Mouse (Mus musculus) C2C12 (cell line): ENCODE measurements around the gene Tap1. TPM values are rescaled to one million over a fixed set of nuclear protein-coding genes. Genes with fewer than 3 reads are reported as not detected.
A peak's percentile ranks its signal among the peaks of the same experiment; 100 is the strongest.

ENCODE experiments used
- H3K27me3 ChIP-seq: one replicate; pipeline ENCODE4 v1.6.1; 2011; ENCODE audit not compliant: control insufficient read depth, insufficient read depth, insufficient read length
- H3K36me3 ChIP-seq: one replicate; pipeline ENCODE4 v1.6.1; 2011; ENCODE audit not compliant: control insufficient read depth, insufficient read depth
- H3K4me3 ChIP-seq: one replicate; pipeline ENCODE4 v1.5.1; 2011; ENCODE audit warnings: mild to moderate bottlenecking, control low read depth; ENCODE audit not compliant: poor library complexity, insufficient read depth, severe bottlenecking
- H3K79me2 ChIP-seq: one replicate; pipeline ENCODE4 v1.6.1; 2011; ENCODE audit not compliant: control insufficient read depth, insufficient read depth
- H3K79me3 ChIP-seq: one replicate; pipeline ENCODE4 v1.6.1; 2011; ENCODE audit warnings: low read depth, control low read depth
- H3ac ChIP-seq: one replicate; pipeline ENCODE3; 2011; ENCODE audit warnings: low read depth; ENCODE audit not compliant: control insufficient read depth, insufficient read length
- CEBPB ChIP-seq: IDR thresholded peaks from one replicate; pipeline ENCODE4 v1.6.1; 2011; ENCODE audit warnings: low read depth, mild to moderate bottlenecking, control low read depth, moderate library complexity
- CTCF ChIP-seq: IDR thresholded peaks from one replicate; pipeline ENCODE4 v1.5.1; 2011; ENCODE audit not compliant: control insufficient read depth, insufficient read depth, insufficient read length
- FOSL1 ChIP-seq: IDR thresholded peaks from one replicate; pipeline ENCODE4 v1.8.0; 2011; ENCODE audit warnings: mild to moderate bottlenecking, low read length; ENCODE audit not compliant: poor library complexity, insufficient read depth, severe bottlenecking
- MAX ChIP-seq: IDR thresholded peaks from one replicate; pipeline ENCODE4 v1.6.1; 2011; ENCODE audit warnings: mild to moderate bottlenecking, control low read depth
- MYOD1 ChIP-seq: IDR thresholded peaks from one replicate; pipeline ENCODE4 v1.6.1; 2011; ENCODE audit warnings: low read depth; ENCODE audit not compliant: control insufficient read depth, insufficient read length
- MYOG ChIP-seq: IDR thresholded peaks from one replicate; pipeline ENCODE4 v1.6.1; 2011; ENCODE audit not compliant: control insufficient read depth, insufficient read length; ENCODE audit errors: extremely low read depth
- USF1 ChIP-seq: IDR thresholded peaks from one replicate; pipeline ENCODE4 v1.6.1; 2011; ENCODE audit warnings: low read depth, mild to moderate bottlenecking, control low read depth, moderate library complexity
- long read RNA-seq, 2 experiments: library from polyadenylated mRNA; unstranded; transcript quantifications; one replicate each; pipeline ENCODE4 v2.0.0; 2019 to 2020
- polyA plus RNA-seq: library from polyadenylated mRNA; unstranded; fragments of >200 nt; fragmentation: generic; extraction: Trizol; gene quantifications from one replicate; pipeline ENCODE4 v1.2.1, GENCODE M21; 2012; ENCODE audit warnings: missing spikeins

Tap1 gene
- 0.30 TPM for polyA plus RNA-seq
- long read RNA-seq, experiment 1, partial matches to known transcripts, result 0 of 1 reads
- long read RNA-seq, experiment 1, other reads (novel, unspliced or antisense), result 0 of 1 reads
- long read RNA-seq, experiment 2, transcript Tap1-206 (11 exons, 2,953 nt), result major isoform, 7 of 7 reads
- long read RNA-seq, experiment 2, partial matches to known transcripts, result 0 of 7 reads
- long read RNA-seq, experiment 2, other reads (novel, unspliced or antisense), result 0 of 7 reads

GRCm38 (mm10) chr17:34187261-34187916 is at the start of gene Tap1, which contains the start of gene Psmb9:
TSS of gene Tap1 (plus strand) at chr17:34187553.
TSS of gene Psmb9 (minus strand) at chr17:34187764.
- TF ChIP-seq FOSL1, result no peak
- no peak for TF ChIP-seq CTCF
- no peak for TF ChIP-seq CEBPB
- TF ChIP-seq MYOD1, result no peak
- no peak for TF ChIP-seq MAX
- TF ChIP-seq MYOG, result no peak
- no peak for TF ChIP-seq USF1
- Histone ChIP-seq H3ac (peak within 1 kb of the TSS; percentile 42), H3K4me3 (peak within 1 kb of the TSS; percentile 30), H3K79me2 (no peaks in the 10 kb centered on the region), H3K27me3 (peaks cover 56% of the 10 kb centered on the region), H3K36me3 (no peaks in the 10 kb centered on the region), H3K79me3 (no peaks in the 10 kb centered on the region)

GRCm38 (mm10) chr17:34137601-34138000 is 49.8 kb upstream of the Tap1 start:
- H3K36me3 ChIP-seq, result no peaks in the 10 kb centered on the region
- peaks cover 25% of the 10 kb centered on the region for H3K27me3 ChIP-seq
- no peaks in the 10 kb centered on the region for H3K79me3 ChIP-seq
- H3K79me2 ChIP-seq, result no peaks in the 10 kb centered on the region
- H3K4me3 ChIP-seq, result no peak overlapping the region
- TF ChIP-seq CEBPB (no peak), USF1 (no peak), MYOD1 (no peak), MYOG (no peak), MAX (no peak), FOSL1 (no peak), CTCF (no peak)
- H3ac ChIP-seq, result no peak overlapping the region

- H3K4me3 ChIP-seq, result no peak overlapping the region
- no peak for TF ChIP-seq MYOG
- no peak for TF ChIP-seq CTCF
- no peak for TF ChIP-seq USF1
- TF ChIP-seq CEBPB, result no peak
- TF ChIP-seq MAX, result no peak
- H3ac ChIP-seq, result no peak overlapping the region
- H3K79me3 ChIP-seq, result no peaks in the 10 kb centered on the region
- no peaks in the 10 kb centered on the region for H3K36me3 ChIP-seq
- peaks cover 33% of the 10 kb centered on the region for H3K27me3 ChIP-seq
- H3K79me2 ChIP-seq, result no peaks in the 10 kb centered on the region
Measured at GRCm38 (mm10) chr17:34138655-34139054, 48.7 kb upstream of the Tap1 start.

- H3ac ChIP-seq, result no peak overlapping the region
- TF ChIP-seq USF1 (no peak), MYOG (no peak), MYOD1 (no peak), MAX (no peak), CEBPB (no peak), FOSL1 (no peak), CTCF (no peak)
Measured at GRCm38 (mm10) chr17:34139416-34139815, 47.9 kb upstream of the Tap1 start.

DNA sequence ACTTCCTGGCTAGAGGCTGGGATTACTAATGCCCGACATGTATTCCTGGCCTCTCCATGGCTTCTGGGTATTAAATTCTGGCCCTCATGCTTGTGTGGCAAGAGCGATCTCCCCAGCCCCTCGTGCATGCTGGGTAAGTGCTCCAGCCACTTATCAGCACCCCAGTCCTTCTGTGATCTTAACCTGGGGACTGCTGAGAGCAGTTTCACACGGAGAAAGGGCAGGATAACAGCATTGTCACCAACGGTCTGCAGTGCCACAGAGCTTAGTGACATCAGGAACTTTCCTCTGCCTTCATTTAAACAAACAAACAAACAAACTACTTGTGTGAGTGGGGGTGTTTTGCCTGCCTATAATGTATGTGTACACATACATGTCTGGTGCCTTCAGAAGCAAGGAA is 47.1 kb upstream of the Tap1 start:
- Histone ChIP-seq H3K79me3 (no peaks in the 10 kb centered on the region), H3K4me3 (no peak overlapping the region), H3K79me2 (no peaks in the 10 kb centered on the region), H3ac (no peak overlapping the region), H3K27me3 (peaks cover 41% of the 10 kb centered on the region), H3K36me3 (no peaks in the 10 kb centered on the region)
- TF ChIP-seq CTCF, result no peak
- no peak for TF ChIP-seq MYOG
- no peak for TF ChIP-seq CEBPB
- TF ChIP-seq MYOD1, result no peak
- no peak for TF ChIP-seq FOSL1
- no peak for TF ChIP-seq MAX
- no peak for TF ChIP-seq USF1

More at GRCm38 (mm10) chr17:34139416-34139815, 47.9 kb upstream of the Tap1 start:
- no peaks in the 10 kb centered on the region for H3K79me3 ChIP-seq
- no peaks in the 10 kb centered on the region for H3K36me3 ChIP-seq
- peaks cover 38% of the 10 kb centered on the region for H3K27me3 ChIP-seq
- no peak overlapping the region for H3K4me3 ChIP-seq
- H3K79me2 ChIP-seq, result no peaks in the 10 kb centered on the region

DNA sequence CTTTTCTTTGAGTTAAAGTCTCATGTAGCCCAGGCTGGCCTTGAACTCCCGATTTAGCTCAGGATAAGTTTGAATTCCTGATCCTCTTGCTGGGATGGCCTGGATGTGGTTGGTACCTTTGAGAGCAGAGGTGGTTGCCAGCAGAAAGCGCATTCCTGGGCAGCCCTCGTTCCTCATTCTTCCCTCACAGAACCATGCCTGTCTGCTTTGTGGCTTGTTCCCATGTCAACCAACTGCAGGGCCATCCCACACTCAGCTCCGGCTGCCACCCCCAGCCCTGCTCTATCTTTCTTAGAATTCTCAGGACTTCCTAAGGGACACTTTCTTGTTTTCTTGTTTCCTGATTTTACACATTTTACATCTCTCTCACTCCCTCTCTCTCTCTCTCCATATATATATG is 45.9 kb upstream of the Tap1 start:
- Histone ChIP-seq H3K4me3 (no peak overlapping the region), H3K79me3 (no peaks in the 10 kb centered on the region), H3K79me2 (no peaks in the 10 kb centered on the region), H3K36me3 (no peaks in the 10 kb centered on the region), H3K27me3 (peaks cover 44% of the 10 kb centered on the region), H3ac (no peak overlapping the region)
- TF ChIP-seq USF1 (no peak), MYOD1 (no peak), FOSL1 (no peak), CEBPB (no peak), MYOG (no peak), CTCF (no peak), MAX (no peak)
